Mouse (Mus musculus) right cerebral cortex, postnatal 4 days (tissue): ENCODE measurements around the gene Topbp1.
A peak's percentile ranks its signal among the peaks of the same experiment; 100 is the strongest.

Source experiments
- DNase-seq: peaks from one replicate; pipeline ENCODE4 v3.0.0-alpha.2; 2022

The Topbp1 gene

GRCm38 (mm10) chr9:103304927-103305326 is at the start of gene Topbp1, which contains the start of gene 1300017J02Rik:
Gene Topbp1, plus strand, starts transcription at chr9:103305215.
Gene 1300017J02Rik, minus strand, starts transcription at chr9:103305082.
- DNase-seq, result peak; percentile 92

GRCm38 (mm10) chr9:103265778-103266177 is 39.2 kb upstream of the Topbp1 start:
- no peak for DNase-seq

- DNase-seq, result no peak
These were observed 33.9 kb upstream of the Topbp1 start for GRCm38 (mm10) chr9:103271104-103271503.

GRCm38 (mm10) chr9:103274819-103275218 is 30.2 kb upstream of the Topbp1 start:
- no peak for DNase-seq

GRCm38 (mm10) chr9:103275676-103276075 is 29.3 kb upstream of the Topbp1 start:
- no peak for DNase-seq

- no peak for DNase-seq
These were observed 28.1 kb upstream of the Topbp1 start for GRCm38 (mm10) chr9:103276876-103277275.

GRCm38 (mm10) chr9:103286396-103286795 is 18.6 kb upstream of the Topbp1 start:
- DNase-seq, result no peak

- DNase-seq, result no peak
These were observed 18.1 kb upstream of the Topbp1 start for GRCm38 (mm10) chr9:103286901-103287422.

- no peak for DNase-seq
These were observed 17.1 kb upstream of the Topbp1 start for GRCm38 (mm10) chr9:103287840-103288488.

- DNase-seq, result no peak
These were observed 16.4 kb upstream of the Topbp1 start for GRCm38 (mm10) chr9:103288489-103289180.

- DNase-seq, result no peak
These were observed 10.5 kb upstream of the Topbp1 start for GRCm38 (mm10) chr9:103294507-103294906.

GRCm38 (mm10) chr9:103301086-103301485 is 3.9 kb upstream of the Topbp1 start:
- no peak for DNase-seq

- no peak for DNase-seq
These were observed 2.8 kb upstream of the Topbp1 start for GRCm38 (mm10) chr9:103302239-103302638.

GRCm38 (mm10) chr9:103302666-103303065 is 2.3 kb upstream of the Topbp1 start:
- peak; percentile 65 for DNase-seq

- peak; percentile 31 for DNase-seq
These were observed 472 bp downstream of the Topbp1 start for GRCm38 (mm10) chr9:103305332-103306041.

- no peak for DNase-seq
These were observed 4.8 kb downstream of the Topbp1 start for GRCm38 (mm10) chr9:103309832-103310231.

GRCm38 (mm10) chr9:103324678-103325077 is 19.7 kb downstream of the Topbp1 start:
- no peak for DNase-seq

GRCm38 (mm10) chr9:103326449-103326848 is 21.4 kb downstream of the Topbp1 start:
- DNase-seq, result no peak

- no peak for DNase-seq
These were observed 27.6 kb downstream of the Topbp1 start for GRCm38 (mm10) chr9:103332663-103333062.

- no peak for DNase-seq
These were observed 31.9 kb downstream of the Topbp1 start for GRCm38 (mm10) chr9:103336912-103337311.

GRCm38 (mm10) chr9:103347045-103347444 is 42.0 kb downstream of the Topbp1 start:
- no peak for DNase-seq

- no peak for DNase-seq
These were observed 43.0 kb downstream of the Topbp1 start for GRCm38 (mm10) chr9:103347996-103348490.

- DNase-seq, result no peak
These were observed 43.8 kb downstream of the Topbp1 start for GRCm38 (mm10) chr9:103348791-103349190.
